Mouse (Mus musculus) liver, embryonic 12.5 days (tissue): ENCODE results near the gene Gm49395. TPM values are rescaled to one million over a fixed set of nuclear protein-coding genes. Genes with fewer than 3 reads are reported as not detected.

ENCODE experiments used
- ATAC-seq: fragments of 200-750 bp; cut with Nextera tagmentation; 2 replicates; pipeline ENCODE4 v1.8.0; 2017; ENCODE audit warnings: moderate number of reproducible peaks, mild to moderate bottlenecking, moderate library complexity
- H3K27ac ChIP-seq: fragments of 300-500 bp; sonication (generic); 2 replicates; pipeline ENCODE4 v1.5.1; 2016; ENCODE audit warnings: mild to moderate bottlenecking
- H3K27me3 ChIP-seq: fragments of 300-500 bp; sonication (generic); replicated peaks from 2 replicates; pipeline ENCODE4 v1.6.1; 2016; ENCODE audit warnings: mild to moderate bottlenecking, moderate library complexity
- H3K36me3 ChIP-seq: fragments of 300-500 bp; sonication (generic); 2 replicates; pipeline ENCODE4 v1.6.1; 2016; ENCODE audit warnings: mild to moderate bottlenecking, moderate library complexity
- H3K4me1 ChIP-seq: fragments of 300-500 bp; sonication (generic); 2 replicates; pipeline ENCODE4 v1.6.1; 2016
- H3K4me2 ChIP-seq: fragments of 300-500 bp; sonication (generic); 2 replicates; pipeline ENCODE4 v1.6.1; 2016; ENCODE audit warnings: mild to moderate bottlenecking, moderate library complexity
- H3K4me3 ChIP-seq: fragments of 300-500 bp; sonication (generic); 2 replicates; pipeline ENCODE4 v1.5.1; 2016; ENCODE audit warnings: mild to moderate bottlenecking, moderate library complexity
- H3K9ac ChIP-seq: fragments of 300-500 bp; sonication (generic); 2 replicates; pipeline ENCODE4 v1.6.1; 2016; ENCODE audit warnings: mild to moderate bottlenecking, moderate library complexity
- H3K9me3 ChIP-seq: fragments of 300-500 bp; sonication (generic); replicated peaks from 2 replicates; pipeline ENCODE4 v1.6.1; 2016; ENCODE audit warnings: mild to moderate bottlenecking, moderate library complexity
- WGBS: fragments of 180-500 bp; shearing (Covaris S2); methylation state at CpG from one replicate; pipeline ENCODE4 v1.1.7; 2016; ENCODE audit not compliant: insufficient replicate concordance; 5-methylcytosine and 5-hydroxymethylcytosine counted together
- polyA plus RNA-seq: library from polyadenylated mRNA; unstranded; fragments of >200 nt; fragmentation: Nextera tagmentation; extraction: Ambion mirVana; gene quantifications from 2 replicates; pipeline ENCODE4 v1.2.1, GENCODE M21; 2016

Gm49395 gene
- polyA plus RNA-seq, 1 experiment from 2014 or later = 2.6 TPM

- Histone ChIP-seq H3K9ac (no peak overlapping the region), H3K4me2 (no peak overlapping the region), H3K9me3 (no peaks in the 10 kb centered on the region), H3K36me3 (no peaks in the 10 kb centered on the region), H3K27ac (no peak overlapping the region), H3K4me1 (peaks cover 7% of the 10 kb centered on the region; the same call in 1 of the 2 replicates), H3K27me3 (no peaks in the 10 kb centered on the region), H3K4me3 (no peak overlapping the region)
- ATAC-seq = no peak
- 40% methylated on average over 7 of the region's 7 CpGs for WGBS
Measured at GRCm38 (mm10) chr13:115003444-115004053, 98.2 kb downstream of the Gm49395 start.

GRCm38 (mm10) chr13:115002837-115003236, 98.9 kb downstream of the Gm49395 start:
- no peaks in the 10 kb centered on the region for H3K27me3 ChIP-seq
- no peak for ATAC-seq
- H3K9ac ChIP-seq = no peak overlapping the region
- H3K4me2 ChIP-seq = no peak overlapping the region
- no peak overlapping the region for H3K27ac ChIP-seq
- no peak overlapping the region for H3K4me3 ChIP-seq
- H3K36me3 ChIP-seq = no peaks in the 10 kb centered on the region
- WGBS = 52% methylated on average over 3 of the region's 3 CpGs
- H3K9me3 ChIP-seq = no peaks in the 10 kb centered on the region
- H3K4me1 ChIP-seq = peaks cover 7% of the 10 kb centered on the region; the same call in 1 of the 2 replicates

- no peak for ATAC-seq
- Histone ChIP-seq H3K36me3 (no peaks in the 10 kb centered on the region), H3K27ac (no peak overlapping the region), H3K27me3 (no peaks in the 10 kb centered on the region), H3K9ac (no peak overlapping the region), H3K9me3 (no peaks in the 10 kb centered on the region), H3K4me2 (no peak overlapping the region), H3K4me3 (no peak overlapping the region), H3K4me1 (peaks cover 7% of the 10 kb centered on the region; the same call in 1 of the 2 replicates)
- 66% methylated on average over 5 of the region's 5 CpGs for WGBS
Measured at GRCm38 (mm10) chr13:115002155-115002554, 99.6 kb downstream of the Gm49395 start.

DNA sequence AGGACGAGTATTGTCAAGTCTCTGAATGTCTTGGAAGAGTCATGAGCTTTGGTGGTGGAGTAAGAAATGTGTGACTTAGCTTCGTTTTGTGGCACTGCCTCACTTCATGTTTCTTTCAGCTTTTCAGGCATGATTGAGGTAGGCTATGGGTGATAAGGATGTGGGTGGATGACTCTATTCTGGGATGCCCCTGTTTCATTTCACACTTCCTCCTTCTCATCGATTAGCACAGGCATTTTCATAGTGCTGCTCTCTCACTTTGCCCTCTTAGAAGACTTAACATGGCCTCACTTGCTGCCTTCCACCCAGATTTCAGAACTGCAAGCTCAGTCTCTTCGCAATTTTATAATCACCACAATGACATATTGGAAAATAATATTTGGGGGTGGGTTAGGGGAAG, 102.1 kb downstream of the Gm49395 start:
- Histone ChIP-seq H3K27ac (no peak overlapping the region), H3K4me1 (no peaks in the 10 kb centered on the region), H3K36me3 (no peaks in the 10 kb centered on the region), H3K4me2 (no peak overlapping the region), H3K9ac (no peak overlapping the region), H3K9me3 (no peaks in the 10 kb centered on the region), H3K27me3 (no peaks in the 10 kb centered on the region), H3K4me3 (no peak overlapping the region)
- 39% methylated on average over 4 of the region's 4 CpGs for WGBS
- no peak for ATAC-seq

GRCm38 (mm10) chr13:114998100-114998499, 103.6 kb downstream of the Gm49395 start:
- Histone ChIP-seq H3K36me3 (no peaks in the 10 kb centered on the region), H3K4me3 (no peak overlapping the region), H3K4me2 (no peak overlapping the region), H3K27ac (no peak overlapping the region), H3K9me3 (no peaks in the 10 kb centered on the region), H3K4me1 (no peaks in the 10 kb centered on the region), H3K9ac (no peak overlapping the region), H3K27me3 (no peaks in the 10 kb centered on the region)
- 82% methylated on average over 10 of the region's 10 CpGs for WGBS
- ATAC-seq = no peak

DNA sequence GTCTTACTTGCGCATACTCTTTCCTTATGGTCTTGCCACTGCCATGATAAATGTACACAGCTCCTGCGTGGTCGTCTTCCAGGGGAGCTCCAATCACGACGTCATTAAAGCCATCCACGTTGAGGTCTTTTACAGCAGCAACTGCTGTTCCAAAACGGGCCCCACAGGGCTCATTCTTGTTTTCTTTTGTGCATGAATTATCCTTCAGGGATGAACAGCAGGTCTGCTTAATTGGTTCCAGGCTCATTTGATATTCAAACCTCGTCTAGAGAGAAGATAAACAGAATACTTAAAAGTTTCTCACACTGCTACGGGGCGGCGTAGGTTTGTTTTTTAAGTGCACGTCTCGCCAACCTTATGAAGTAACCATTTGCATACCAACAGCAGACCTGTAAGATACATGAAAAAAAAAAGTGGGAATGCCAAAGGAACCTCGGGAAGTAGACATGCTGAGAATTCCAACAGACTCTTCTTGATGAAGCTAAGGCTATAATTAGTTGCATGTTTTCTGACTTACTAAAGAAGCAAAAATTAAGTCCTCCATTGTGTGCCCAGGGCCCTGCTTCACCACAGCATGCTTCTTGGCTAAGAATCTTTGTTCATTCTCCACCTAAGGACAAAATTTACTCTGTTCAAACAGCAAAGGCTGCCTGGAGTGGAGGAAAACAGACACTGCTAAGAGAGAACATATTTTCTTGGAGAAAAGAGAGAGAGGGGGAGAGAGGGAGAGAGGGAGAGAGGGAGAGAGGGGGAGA, 109.3 kb downstream of the Gm49395 start:
- WGBS = 67% methylated on average over 14 of the region's 14 CpGs
- Histone ChIP-seq H3K4me3 (no peak overlapping the region), H3K27ac (no peak overlapping the region), H3K9me3 (no peaks in the 10 kb centered on the region), H3K36me3 (no peaks in the 10 kb centered on the region), H3K4me1 (no peaks in the 10 kb centered on the region), H3K27me3 (no peaks in the 10 kb centered on the region), H3K4me2 (no peak overlapping the region), H3K9ac (no peak overlapping the region)
- ATAC-seq = no peak

DNA sequence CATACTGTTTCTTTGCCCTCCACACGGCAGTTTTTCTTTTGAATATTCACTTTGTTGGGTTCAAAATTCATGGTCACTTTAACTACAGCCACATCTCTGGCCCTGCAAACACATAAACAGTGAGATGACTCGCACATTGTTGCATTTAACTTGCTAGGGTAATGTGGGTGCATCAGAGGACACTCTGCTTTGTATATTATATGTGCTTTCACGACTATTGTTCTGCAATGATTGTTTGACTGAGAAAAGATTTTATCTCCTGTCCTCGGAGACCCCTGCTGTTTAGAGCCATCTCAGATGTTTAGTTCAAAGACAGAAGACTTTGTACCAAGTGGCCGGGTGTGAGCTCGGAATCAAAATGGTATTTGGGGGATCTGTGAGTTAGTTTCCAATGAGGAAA, 114.1 kb downstream of the Gm49395 start:
- no peak for ATAC-seq

GRCm38 (mm10) chr13:114987161-114987560, 114.6 kb downstream of the Gm49395 start:
- ATAC-seq = no peak
- H3K9ac ChIP-seq = no peak overlapping the region
- WGBS = 46% methylated on average over 2 of the region's 2 CpGs
- H3K9me3 ChIP-seq = no peaks in the 10 kb centered on the region
- H3K27ac ChIP-seq = no peak overlapping the region
- H3K4me1 ChIP-seq = no peaks in the 10 kb centered on the region
- no peaks in the 10 kb centered on the region for H3K36me3 ChIP-seq
- no peak overlapping the region for H3K4me3 ChIP-seq
- no peak overlapping the region for H3K4me2 ChIP-seq
- H3K27me3 ChIP-seq = no peaks in the 10 kb centered on the region

More for the DNA sequence above, 114.1 kb downstream of the Gm49395 start:
- H3K27ac ChIP-seq = no peak overlapping the region
- H3K4me3 ChIP-seq = no peak overlapping the region
- no peaks in the 10 kb centered on the region for H3K27me3 ChIP-seq
- 56% methylated on average over 6 of the region's 6 CpGs for WGBS
- no peaks in the 10 kb centered on the region for H3K36me3 ChIP-seq
- H3K4me1 ChIP-seq = no peaks in the 10 kb centered on the region
- no peak overlapping the region for H3K4me2 ChIP-seq
- no peaks in the 10 kb centered on the region for H3K9me3 ChIP-seq
- H3K9ac ChIP-seq = no peak overlapping the region

Other genes with a start within 250 kb of the Gm49395 start
- 0.96 and 2.2 TPM in 2 replicates for gene Itga2, start 169.8 kb downstream of the Gm49395 start, polyA plus RNA-seq
- gene Pelo, start 11.7 kb downstream of the Gm49395 start, polyA plus RNA-seq = 4.9 and 6.0 TPM in 2 replicates
- 3.4 and 3.6 TPM in 2 replicates for gene Itga1, start within 50 bp of the Gm49395 start, polyA plus RNA-seq